Mouse (Mus musculus) ES-E14 (cell line): ENCODE results near the gene Klk12. TPM values are rescaled to one million over a fixed set of nuclear protein-coding genes. Genes with fewer than 3 reads are reported as not detected.

ENCODE experiments used
- DNase-seq: peaks from one replicate; pipeline ENCODE4 v3.0.0-alpha.2; 2013; ENCODE audit warnings: low read depth, low spot score
- H3K27ac ChIP-seq: 2 replicates; pipeline ENCODE4 v1.5.1; 2012; ENCODE audit warnings: low read depth, mild to moderate bottlenecking, low read length, moderate library complexity, mixed read lengths; ENCODE audit not compliant: poor library complexity, insufficient read depth, severe bottlenecking
- H3K36me3 ChIP-seq: 2 replicates; pipeline ENCODE4 v1.6.1; 2012; ENCODE audit warnings: mild to moderate bottlenecking, low read length, moderate library complexity, mixed read lengths; ENCODE audit not compliant: control insufficient read depth, poor library complexity, insufficient read depth, severe bottlenecking
- H3K4me1 ChIP-seq, 2 experiments: fragments of 150-350 bp in 1 of 2; sonication (generic) in 1 of 2; 2 replicates each; pipeline ENCODE4 v1.6.1; 2012; ENCODE audit warnings: low read length in 2 of 2, mild to moderate bottlenecking in 1 of 2, mixed read lengths in 1 of 2; ENCODE audit not compliant: control insufficient read depth in 2 of 2, insufficient read depth in 2 of 2, poor library complexity in 1 of 2
- H3K4me3 ChIP-seq, 2 experiments: fragments of 150-350 bp in 1 of 2; sonication (generic) in 1 of 2; 2 replicates each; pipeline ENCODE4 v1.5.1; 2012; ENCODE audit warnings: low read length in 2 of 2, low read depth in 1 of 2, mild to moderate bottlenecking in 1 of 2, mixed read lengths in 1 of 2; ENCODE audit not compliant: insufficient read depth in 1 of 2, poor library complexity in 1 of 2, severe bottlenecking in 1 of 2
- H3K9ac ChIP-seq: 2 replicates; pipeline ENCODE4 v1.6.1; 2012; ENCODE audit warnings: low read depth, mild to moderate bottlenecking, low read length, mixed read lengths; ENCODE audit not compliant: poor library complexity, insufficient read depth, severe bottlenecking
- H3K9me3 ChIP-seq: fragments of 150-350 bp; sonication (generic); 2 replicates; pipeline ENCODE4 v1.6.1; 2012; ENCODE audit warnings: low read depth, mild to moderate bottlenecking, low read length; ENCODE audit not compliant: control insufficient read depth, insufficient read depth
- CHD2 ChIP-seq: IDR thresholded peaks from 2 replicates; pipeline ENCODE4 v1.6.1; 2014; ENCODE audit warnings: mild to moderate bottlenecking, low read depth, low read length, inconsistent platforms
- HCFC1 ChIP-seq: IDR thresholded peaks from 2 replicates; pipeline ENCODE4 v1.6.1; 2012; ENCODE audit warnings: low read length, inconsistent platforms, borderline replicate concordance; ENCODE audit not compliant: insufficient read depth
- MAFK ChIP-seq: IDR thresholded peaks from 2 replicates; pipeline ENCODE4 v1.6.1; 2014; ENCODE audit warnings: mild to moderate bottlenecking, low read depth, low read length, inconsistent platforms; ENCODE audit not compliant: insufficient read depth
- ZC3H11A ChIP-seq: IDR thresholded peaks from 2 replicates; pipeline ENCODE4 v1.6.1; 2012; ENCODE audit warnings: low read depth, mild to moderate bottlenecking, inconsistent platforms, low read length, borderline replicate concordance
- ZNF384 ChIP-seq: IDR thresholded peaks from 2 replicates; pipeline ENCODE4 v1.6.1; 2012; ENCODE audit warnings: low read depth, low read length, inconsistent platforms
- in situ Hi-C, 2 experiments: fragments of 600-800 bp; cut with MboI; formaldehyde crosslinking; loops; one replicate each; pipeline ENCODE4 v1.15.1; 2025; ENCODE audit warnings: low sequenced_read_pairs in 2 of 2, inconsistent platforms in 1 of 2; ENCODE audit not compliant: unreplicated experiment in 2 of 2
- total RNA-seq: library from RNA; depleted of rRNA; stranded (reverse); fragments of 300-350 nt; gene quantifications from 2 replicates; pipeline ENCODE4 v1.2.3, GENCODE M21; 2012; rRNA removed

The Klk12 gene
- total RNA-seq = not detected in 2 replicates

- Histone ChIP-seq H3K4me1 (peaks cover 0 to 2% of the 10 kb centered on the region in 2 experiments; a peak in 1 of 4 replicates), H3K9ac (no peak within 1 kb of the TSS), H3K36me3 (no peaks in the 10 kb centered on the region), H3K9me3 (no peaks in the 10 kb centered on the region), H3K27ac (no peak within 1 kb of the TSS), H3K4me3 (no peak within 1 kb of the TSS)
- DNase-seq = no peak
- no peak for TF ChIP-seq MAFK
- TF ChIP-seq ZC3H11A = no peak
- no peak for TF ChIP-seq ZNF384
- TF ChIP-seq HCFC1 = no peak
- no peak for TF ChIP-seq CHD2
- in situ Hi-C loops = no loop called here
Measured at GRCm38 (mm10) chr7:43768597-43768996, at the start of gene Klk12. TSS of gene Klk12 (plus strand) at chr7:43768897.

- Histone ChIP-seq H3K9me3 (no peaks in the 10 kb centered on the region), H3K9ac (no peak overlapping the region), H3K4me1 (no peaks in the 10 kb centered on the region), H3K27ac (no peak overlapping the region), H3K36me3 (no peaks in the 10 kb centered on the region), H3K4me3 (no peak overlapping the region)
- in situ Hi-C loops = no loop called here
- TF ChIP-seq ZNF384 (no peak), CHD2 (no peak), ZC3H11A (no peak)
- no peak for DNase-seq
Measured at GRCm38 (mm10) chr7:43747788-43748187, 20.9 kb upstream of the Klk12 start.

- in situ Hi-C loops = no loop called here
- H3K9ac ChIP-seq = no peak overlapping the region
- no peaks in the 10 kb centered on the region for H3K9me3 ChIP-seq
- no peaks in the 10 kb centered on the region for H3K36me3 ChIP-seq
- TF ChIP-seq ZC3H11A (no peak), ZNF384 (no peak), HCFC1 (no peak), MAFK (no peak), CHD2 (no peak)
- DNase-seq = no peak
- H3K27ac ChIP-seq = no peak overlapping the region
- H3K4me1 ChIP-seq = no peaks in the 10 kb centered on the region
- H3K4me3 ChIP-seq = no peak overlapping the region
Measured at GRCm38 (mm10) chr7:43752806-43753205, 15.9 kb upstream of the Klk12 start.

- TF ChIP-seq MAFK (no peak), CHD2 (no peak), HCFC1 (no peak)
- Histone ChIP-seq H3K4me3 (no peak overlapping the region), H3K27ac (no peak overlapping the region), H3K9me3 (no peaks in the 10 kb centered on the region), H3K9ac (no peak overlapping the region), H3K36me3 (no peaks in the 10 kb centered on the region), H3K4me1 (peaks cover 0 to 2% of the 10 kb centered on the region in 2 experiments; a peak in 1 of 4 replicates)
- in situ Hi-C loops = no loop called here
- DNase-seq = no peak
Measured at GRCm38 (mm10) chr7:43766484-43766883, 2.2 kb upstream of the Klk12 start.

- H3K4me1 ChIP-seq = peaks cover 0 to 5% of the 10 kb centered on the region in 2 experiments; a peak in 2 of 4 replicates
- in situ Hi-C loops = no loop called here
- H3K36me3 ChIP-seq = no peaks in the 10 kb centered on the region
- no peak overlapping the region for H3K27ac ChIP-seq
- DNase-seq = no peak
- H3K4me3 ChIP-seq = no peak overlapping the region
- TF ChIP-seq ZC3H11A (no peak), CHD2 (no peak), ZNF384 (no peak), HCFC1 (no peak), MAFK (no peak)
- no peak overlapping the region for H3K9ac ChIP-seq
- no peaks in the 10 kb centered on the region for H3K9me3 ChIP-seq
Measured at GRCm38 (mm10) chr7:43769636-43770035, 939 bp downstream of the Klk12 start.
